Mouse (Mus musculus) hindbrain, embryonic 15.5 days (tissue): ENCODE measurements around the gene Med21. TPM values are rescaled to one million over a fixed set of nuclear protein-coding genes. Genes with fewer than 3 reads are reported as not detected.

Source experiments
- ATAC-seq: fragments of 200-750 bp; cut with Nextera tagmentation; 2 replicates; pipeline ENCODE4 v1.8.0; 2017; ENCODE audit warnings: low read depth, moderate number of reproducible peaks, moderate TSS enrichment; ENCODE audit not compliant: low FRiP score
- H3K27ac ChIP-seq: fragments of 300-500 bp; sonication (generic); replicated peaks from 2 replicates; pipeline ENCODE4 v1.5.1; 2015; ENCODE audit warnings: mild to moderate bottlenecking, inconsistent platforms
- H3K27me3 ChIP-seq: fragments of 300-500 bp; sonication (generic); 2 replicates; pipeline ENCODE4 v1.6.1; 2015; ENCODE audit warnings: control low read depth, inconsistent platforms
- H3K36me3 ChIP-seq: fragments of 300-500 bp; sonication (generic); 2 replicates; pipeline ENCODE4 v1.6.1; 2015; ENCODE audit warnings: control low read depth, inconsistent platforms
- H3K4me1 ChIP-seq: fragments of 300-500 bp; sonication (generic); replicated peaks from 2 replicates; pipeline ENCODE4 v1.6.1; 2015; ENCODE audit warnings: control low read depth, inconsistent platforms
- H3K4me2 ChIP-seq: fragments of 300-500 bp; sonication (generic); 2 replicates; pipeline ENCODE4 v1.6.1; 2015; ENCODE audit warnings: moderate library complexity, mild to moderate bottlenecking, inconsistent platforms
- H3K4me3 ChIP-seq: fragments of 300-500 bp; sonication (generic); 2 replicates; pipeline ENCODE4 v1.5.1; 2015; ENCODE audit warnings: mild to moderate bottlenecking, inconsistent platforms
- H3K9ac ChIP-seq: fragments of 300-500 bp; sonication (generic); 2 replicates; pipeline ENCODE4 v1.6.1; 2015; ENCODE audit warnings: inconsistent platforms
- H3K9me3 ChIP-seq: fragments of 300-500 bp; sonication (generic); 2 replicates; pipeline ENCODE4 v1.6.1; 2016; ENCODE audit warnings: control low read depth, inconsistent platforms
- WGBS: fragments of 180-500 bp; shearing (Covaris S2); methylation state at CpG from one replicate; pipeline ENCODE4 v1.1.7; 2015; 5-methylcytosine and 5-hydroxymethylcytosine counted together
- polyA plus RNA-seq: library from polyadenylated mRNA; unstranded; fragments of >200 nt; fragmentation: Nextera tagmentation; extraction: Ambion mirVana; gene quantifications from 2 replicates; pipeline ENCODE4 v1.2.1, GENCODE M21; 2015

Gene Med21
- polyA plus RNA-seq, 1 experiment from 2014 or later: 113 TPM

DNA sequence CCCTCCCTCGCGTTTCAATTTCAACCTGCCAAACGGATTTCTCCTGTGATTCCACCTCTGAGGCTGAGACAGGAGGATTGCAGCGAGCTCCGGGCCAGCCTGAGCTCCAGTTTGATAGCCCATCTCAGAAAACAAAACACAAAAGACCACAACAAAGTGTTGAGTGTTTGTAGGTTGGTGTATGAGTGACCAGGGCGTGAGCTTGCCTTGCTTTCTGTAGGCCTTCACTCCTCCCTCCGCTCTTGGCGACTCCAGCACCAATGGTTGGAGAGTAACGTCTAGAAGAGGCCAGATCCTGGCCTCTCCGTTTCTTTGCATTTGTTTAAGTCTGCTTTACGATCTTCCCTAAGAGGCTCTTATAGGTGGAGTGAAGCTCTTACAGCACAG is 830 bp downstream of the Med21 start:
- no peaks in the 10 kb centered on the region for H3K9me3 ChIP-seq
- WGBS: 40% methylated on average over 11 of the region's 11 CpGs
- no peaks in the 10 kb centered on the region for H3K36me3 ChIP-seq
- peak overlapping the region; percentile 84 for H3K4me2 ChIP-seq
- ATAC-seq: no peak
- H3K4me3 ChIP-seq: peak overlapping the region; percentile 85
- H3K4me1 ChIP-seq: peaks cover 14% of the 10 kb centered on the region
- H3K27ac ChIP-seq: peak overlapping the region; percentile 84; the same call in 1 of the 2 replicates
- peak overlapping the region; percentile 73 for H3K9ac ChIP-seq
- no peaks in the 10 kb centered on the region for H3K27me3 ChIP-seq

GRCm38 (mm10) chr6:146650013-146650412 is 7.7 kb downstream of the Med21 start:
- Histone ChIP-seq H3K4me1 (no peaks in the 10 kb centered on the region), H3K4me2 (no peak overlapping the region), H3K9ac (no peak overlapping the region), H3K36me3 (peaks cover 16% of the 10 kb centered on the region), H3K4me3 (no peak overlapping the region), H3K27ac (no peak overlapping the region), H3K27me3 (no peaks in the 10 kb centered on the region), H3K9me3 (no peaks in the 10 kb centered on the region)
- ATAC-seq: no peak
- 86% methylated on average over 2 of the region's 2 CpGs for WGBS

DNA sequence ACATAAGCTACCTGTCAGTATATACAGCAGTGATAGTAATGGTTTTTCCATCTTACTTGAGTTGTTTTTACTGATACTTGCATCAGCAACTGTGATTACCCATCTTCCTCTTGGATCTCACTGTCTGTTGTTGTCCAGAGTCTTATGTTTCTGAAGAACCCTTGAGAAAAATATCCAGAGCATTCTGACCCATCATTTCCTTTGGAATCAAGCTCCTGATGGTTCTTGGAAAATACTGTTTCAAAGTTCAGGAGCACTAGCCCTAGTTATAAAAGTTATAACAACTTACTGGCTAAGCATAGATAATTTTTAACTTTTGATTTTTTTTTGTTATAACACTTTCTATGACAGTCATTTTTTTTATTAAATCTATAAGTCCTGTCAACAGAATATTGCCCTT is 9.1 kb downstream of the Med21 start:
- Histone ChIP-seq H3K4me1 (no peaks in the 10 kb centered on the region), H3K27me3 (no peaks in the 10 kb centered on the region)

DNA sequence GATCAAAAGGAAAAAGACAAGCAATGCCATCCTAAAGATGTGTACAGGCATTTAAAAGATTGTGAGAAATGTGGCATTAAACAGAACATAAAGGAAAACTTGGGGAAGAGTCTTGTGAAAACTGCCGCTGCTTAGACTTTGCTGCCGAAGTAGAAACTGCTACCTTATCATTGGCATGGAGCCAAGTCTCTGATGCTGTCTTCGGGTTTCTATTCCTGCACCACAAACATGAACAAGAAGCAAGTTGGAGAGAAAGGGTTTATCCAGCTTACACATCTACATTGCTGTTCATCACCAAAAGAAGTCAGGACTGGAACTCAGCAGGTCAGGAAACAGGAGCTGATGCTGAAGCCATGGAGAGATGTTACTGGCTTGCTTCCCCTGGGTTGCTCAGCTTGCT is 10.8 kb downstream of the Med21 start:
- no peak for ATAC-seq
- Histone ChIP-seq H3K4me1 (no peaks in the 10 kb centered on the region), H3K27ac (no peak overlapping the region), H3K36me3 (peaks cover 16% of the 10 kb centered on the region), H3K4me2 (no peak overlapping the region), H3K27me3 (no peaks in the 10 kb centered on the region), H3K4me3 (no peak overlapping the region), H3K9me3 (no peaks in the 10 kb centered on the region), H3K9ac (no peak overlapping the region)
- 78% methylated on average over 3 of the region's 3 CpGs for WGBS

More for the DNA sequence above, 9.1 kb downstream of the Med21 start:
- Histone ChIP-seq H3K4me2 (no peak overlapping the region), H3K27ac (no peak overlapping the region), H3K36me3 (peaks cover 16% of the 10 kb centered on the region), H3K4me3 (no peak overlapping the region), H3K9ac (no peak overlapping the region), H3K9me3 (no peaks in the 10 kb centered on the region)
- no peak for ATAC-seq

GRCm38 (mm10) chr6:146660591-146660990 is 18.2 kb downstream of the Med21 start:
- Histone ChIP-seq H3K9ac (no peak overlapping the region), H3K4me1 (no peaks in the 10 kb centered on the region), H3K27ac (no peak overlapping the region), H3K9me3 (no peaks in the 10 kb centered on the region), H3K27me3 (no peaks in the 10 kb centered on the region), H3K36me3 (no peaks in the 10 kb centered on the region), H3K4me2 (no peak overlapping the region), H3K4me3 (no peak overlapping the region)
- ATAC-seq: no peak
- 79% methylated on average over 2 of the region's 2 CpGs for WGBS

- no peaks in the 10 kb centered on the region for H3K27me3 ChIP-seq
- WGBS: 78% methylated on average over 5 of the region's 5 CpGs
- H3K4me3 ChIP-seq: no peak overlapping the region
- H3K4me2 ChIP-seq: no peak overlapping the region
- no peaks in the 10 kb centered on the region for H3K36me3 ChIP-seq
- no peak overlapping the region for H3K9ac ChIP-seq
- no peak for ATAC-seq
- no peak overlapping the region for H3K27ac ChIP-seq
- H3K4me1 ChIP-seq: no peaks in the 10 kb centered on the region
- H3K9me3 ChIP-seq: no peaks in the 10 kb centered on the region
Measured at GRCm38 (mm10) chr6:146661655-146662054, 19.3 kb downstream of the Med21 start.

- no peak overlapping the region for H3K9ac ChIP-seq
- H3K4me2 ChIP-seq: no peak overlapping the region
- H3K27me3 ChIP-seq: no peaks in the 10 kb centered on the region
- no peaks in the 10 kb centered on the region for H3K4me1 ChIP-seq
- no peak for ATAC-seq
- WGBS: 34% methylated on average over 5 of the region's 5 CpGs
- H3K36me3 ChIP-seq: no peaks in the 10 kb centered on the region
- H3K9me3 ChIP-seq: no peaks in the 10 kb centered on the region
- no peak overlapping the region for H3K4me3 ChIP-seq
- H3K27ac ChIP-seq: no peak overlapping the region
Measured at GRCm38 (mm10) chr6:146662679-146663078, 20.3 kb downstream of the Med21 start.

GRCm38 (mm10) chr6:146664116-146664515 is 21.8 kb downstream of the Med21 start:
- 61% methylated on average over 5 of the region's 5 CpGs for WGBS
- Histone ChIP-seq H3K9ac (no peak overlapping the region), H3K27me3 (no peaks in the 10 kb centered on the region), H3K4me2 (no peak overlapping the region), H3K36me3 (no peaks in the 10 kb centered on the region), H3K27ac (no peak overlapping the region), H3K4me1 (no peaks in the 10 kb centered on the region), H3K9me3 (no peaks in the 10 kb centered on the region), H3K4me3 (no peak overlapping the region)
- ATAC-seq: no peak

DNA sequence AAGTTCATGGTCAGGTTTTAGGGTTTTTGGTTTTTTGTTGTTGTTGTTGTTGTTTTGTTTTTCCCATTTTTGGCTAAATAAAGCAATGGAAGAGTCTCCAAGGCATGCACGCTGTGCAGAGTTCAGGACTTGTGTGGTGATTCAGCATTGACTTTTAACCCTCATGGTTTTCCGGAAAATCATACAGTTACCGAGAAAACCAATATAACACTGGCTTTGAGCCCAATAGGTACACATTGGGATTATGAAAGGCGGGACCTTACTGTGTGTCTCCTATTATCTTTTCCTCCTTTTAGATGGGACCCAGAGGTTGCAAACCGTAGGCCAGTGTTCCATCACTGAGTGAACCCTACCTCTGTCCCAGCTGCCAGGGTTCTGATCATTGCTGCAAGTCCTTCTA is 22.6 kb downstream of the Med21 start:
- no peak for ATAC-seq
- Histone ChIP-seq H3K4me1 (no peaks in the 10 kb centered on the region), H3K36me3 (no peaks in the 10 kb centered on the region), H3K9me3 (no peaks in the 10 kb centered on the region), H3K27me3 (no peaks in the 10 kb centered on the region), H3K9ac (no peak overlapping the region), H3K4me3 (no peak overlapping the region), H3K4me2 (no peak overlapping the region), H3K27ac (no peak overlapping the region)
- 94% methylated on average over 5 of the region's 5 CpGs for WGBS

- no peak overlapping the region for H3K4me3 ChIP-seq
- H3K4me2 ChIP-seq: no peak overlapping the region
- H3K9ac ChIP-seq: no peak overlapping the region
- ATAC-seq: no peak
- no peaks in the 10 kb centered on the region for H3K9me3 ChIP-seq
- H3K36me3 ChIP-seq: no peaks in the 10 kb centered on the region
- H3K27ac ChIP-seq: no peak overlapping the region
- no peaks in the 10 kb centered on the region for H3K4me1 ChIP-seq
- 90% methylated on average over 2 of the region's 2 CpGs for WGBS
- H3K27me3 ChIP-seq: no peaks in the 10 kb centered on the region
Measured at GRCm38 (mm10) chr6:146665408-146665807, 23.1 kb downstream of the Med21 start.

DNA sequence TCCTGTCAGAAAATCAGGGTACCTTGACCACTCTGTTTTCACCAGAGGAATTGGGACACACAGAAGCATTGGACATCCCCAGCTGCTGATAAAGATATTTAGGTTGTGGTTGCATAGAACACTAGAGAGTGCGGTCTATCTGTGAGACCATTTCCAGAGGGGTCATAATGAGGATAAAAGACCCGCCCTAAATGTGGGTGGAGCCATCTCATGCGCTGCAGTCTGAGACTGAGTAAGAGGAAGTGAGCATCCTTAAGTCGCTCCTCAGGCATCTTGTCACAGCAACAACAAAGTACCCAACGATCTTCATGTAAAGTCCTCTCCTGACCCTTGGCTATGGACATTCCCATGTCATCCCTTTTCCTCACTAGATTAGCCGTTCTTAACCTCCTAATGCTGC is 24.5 kb downstream of the Med21 start:
- Histone ChIP-seq H3K9me3 (no peaks in the 10 kb centered on the region), H3K4me1 (no peaks in the 10 kb centered on the region), H3K4me3 (no peak overlapping the region), H3K27me3 (no peaks in the 10 kb centered on the region), H3K36me3 (no peaks in the 10 kb centered on the region), H3K4me2 (no peak overlapping the region), H3K27ac (no peak overlapping the region), H3K9ac (no peak overlapping the region)
- 82% methylated on average over 6 of the region's 6 CpGs for WGBS
- no peak for ATAC-seq

DNA sequence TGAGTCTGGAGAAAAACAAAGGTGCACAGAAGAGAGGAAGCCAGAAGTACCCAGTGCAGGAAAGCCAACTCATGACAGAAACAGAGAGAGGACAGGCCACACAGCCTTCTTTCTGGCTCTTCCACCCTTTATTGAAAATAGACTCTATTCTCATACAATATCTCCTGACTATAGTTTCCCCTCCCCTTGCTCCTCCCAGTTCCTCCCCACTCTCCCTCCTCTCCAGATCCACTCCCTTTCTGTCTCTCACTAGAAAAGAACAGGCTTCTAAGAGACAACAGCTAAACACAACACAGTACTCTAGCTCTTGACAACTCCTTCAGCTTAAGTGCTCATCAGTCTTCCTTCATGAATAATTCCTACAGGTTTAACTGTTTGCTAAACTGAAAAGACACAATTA is 26.3 kb downstream of the Med21 start:
- Histone ChIP-seq H3K27me3 (no peaks in the 10 kb centered on the region), H3K4me1 (no peaks in the 10 kb centered on the region), H3K9me3 (no peaks in the 10 kb centered on the region), H3K36me3 (no peaks in the 10 kb centered on the region), H3K4me2 (no peak overlapping the region), H3K4me3 (no peak overlapping the region), H3K9ac (no peak overlapping the region), H3K27ac (no peak overlapping the region)
- no peak for ATAC-seq

DNA sequence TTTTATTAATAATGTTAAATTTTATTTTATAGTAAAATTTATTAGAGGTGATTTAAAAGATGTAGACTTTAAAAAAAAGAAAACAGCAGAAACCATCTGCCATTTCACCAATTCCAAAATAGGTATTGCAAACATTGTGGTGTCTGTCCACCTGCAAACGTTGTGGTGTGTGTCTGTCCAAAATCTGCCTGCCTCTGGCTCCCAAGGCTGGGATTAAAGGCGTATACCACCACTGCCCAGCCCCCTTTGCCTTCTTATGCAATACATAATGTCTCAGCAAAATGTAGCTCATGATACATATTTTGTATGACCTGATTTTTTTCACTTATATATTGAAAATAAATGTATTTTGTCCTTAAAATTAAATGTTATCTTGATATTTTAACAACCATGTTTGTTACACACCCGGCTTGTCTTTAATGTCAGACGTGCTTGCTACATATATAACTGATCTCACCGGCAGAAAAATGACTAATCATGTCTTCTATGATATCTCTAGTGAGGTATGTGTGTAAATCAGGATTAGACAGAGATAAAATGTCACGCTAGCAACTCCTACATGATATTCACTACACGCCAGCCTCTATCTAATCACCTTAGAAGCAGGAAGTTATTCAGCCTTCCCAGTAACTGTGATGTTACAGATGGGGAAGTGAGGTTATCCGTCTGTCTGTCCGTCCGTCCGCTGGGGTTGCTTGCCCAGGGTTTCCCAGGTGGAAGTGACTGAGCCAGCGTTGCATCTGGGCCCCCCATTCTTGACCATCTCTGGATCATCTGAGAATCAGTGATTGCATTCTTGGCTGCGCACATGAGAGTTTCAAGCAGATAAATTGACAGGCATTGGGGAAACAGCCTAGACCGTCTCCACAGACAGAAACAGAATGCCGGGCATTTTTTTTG is 28.9 kb downstream of the Med21 start:
- no peak for ATAC-seq
- Histone ChIP-seq H3K4me2 (no peak overlapping the region), H3K4me3 (no peak overlapping the region), H3K27ac (no peak overlapping the region), H3K27me3 (no peaks in the 10 kb centered on the region), H3K9me3 (no peaks in the 10 kb centered on the region), H3K9ac (no peak overlapping the region), H3K4me1 (no peaks in the 10 kb centered on the region), H3K36me3 (no peaks in the 10 kb centered on the region)
- WGBS: 90% methylated on average over 15 of the region's 15 CpGs
